Mouse (Mus musculus): ENCODE results near the gene Casp7.

GRCm38 (mm10) chr19:56462786-56463185, 65.9 kb downstream of the Casp7 start:
- TF ChIP-seq POLR2A (IDR thresholded peaks at IDR 0.05; ENCODE audit: low read depth, low read length) (no peak), CTCF (IDR thresholded peaks at IDR 0.05; ENCODE audit: borderline replicate concordance, insufficient read depth, low read length) (no peak)

Data from embryonic fibroblast, embryonic 13.5 days (primary cell).